Mouse (Mus musculus) thymus, adult 2 months (tissue): ENCODE data around the gene Mapkapk2. TPM values are rescaled to one million over a fixed set of nuclear protein-coding genes. Genes with fewer than 3 reads are reported as not detected.
A peak's percentile ranks its signal among the peaks of the same experiment; 100 is the strongest.

Experiments used
- DNase-seq: peaks from one replicate; pipeline ENCODE4 v3.0.0; 2021
- H3K27ac ChIP-seq: fragments of 200-500 bp; 2 replicates; pipeline ENCODE4 v1.5.1; 2012; ENCODE audit warnings: low read length, control low read depth; ENCODE audit not compliant: control insufficient read depth, insufficient read depth
- H3K27me3 ChIP-seq: fragments of 200-500 bp; 2 replicates; pipeline ENCODE4 v1.6.1; 2012; ENCODE audit warnings: mild to moderate bottlenecking, low read length, moderate library complexity, mixed read lengths; ENCODE audit not compliant: control insufficient read depth, insufficient read depth
- H3K36me3 ChIP-seq: fragments of 200-500 bp; 2 replicates; pipeline ENCODE4 v1.6.1; 2012; ENCODE audit warnings: mild to moderate bottlenecking, low read length, moderate library complexity; ENCODE audit not compliant: control insufficient read depth, insufficient read depth
- H3K4me1 ChIP-seq: fragments of 200-500 bp; replicated peaks from 2 replicates; pipeline ENCODE4 v1.6.1; 2012; ENCODE audit warnings: low read length; ENCODE audit not compliant: control insufficient read depth, insufficient read depth
- H3K4me3 ChIP-seq: fragments of 200-500 bp; 2 replicates; pipeline ENCODE4 v1.5.1; 2012; ENCODE audit warnings: mild to moderate bottlenecking, low read length, control low read depth, moderate library complexity; ENCODE audit not compliant: control insufficient read depth, insufficient read depth
- CTCF ChIP-seq: fragments of 200-500 bp; IDR thresholded peaks from 2 replicates; pipeline ENCODE4 v1.5.1; 2012; ENCODE audit warnings: mild to moderate bottlenecking, control low read depth, low read length, moderate library complexity, borderline replicate concordance; ENCODE audit not compliant: control insufficient read depth, poor library complexity, insufficient read depth; ENCODE audit errors: extremely low read depth
- POLR2A ChIP-seq: fragments of 200-500 bp; IDR thresholded peaks from 2 replicates; pipeline ENCODE4 v1.6.1; 2012; ENCODE audit warnings: mild to moderate bottlenecking, low read length, control low read depth, moderate library complexity; ENCODE audit not compliant: control insufficient read depth, poor library complexity, insufficient read depth; ENCODE audit errors: extremely low read depth
- WGBS: fragments of 180-500 bp; shearing (Covaris S2); methylation state at CpG from one replicate; pipeline ENCODE4 v1.1.7; 2018; 5-methylcytosine and 5-hydroxymethylcytosine counted together
- polyA plus RNA-seq: library from polyadenylated mRNA; depleted of rRNA; stranded (reverse); fragments of >200 nt; gene quantifications from 2 replicates; pipeline ENCODE4 v1.2.3, GENCODE M21; 2012

Mapkapk2 gene
- polyA plus RNA-seq, 1 experiment: 69.6 TPM

GRCm38 (mm10) chr1:131059841-131060240 is 37.8 kb downstream of the Mapkapk2 start:
- peaks cover 11% of the 10 kb centered on the region for H3K4me1 ChIP-seq
- no peak overlapping the region for H3K27ac ChIP-seq
- no peaks in the 10 kb centered on the region for H3K27me3 ChIP-seq
- no peak for DNase-seq
- WGBS: 96% methylated on average over 5 of the region's 5 CpGs
- H3K36me3 ChIP-seq: peaks cover 6% of the 10 kb centered on the region; the same call in 1 of the 2 replicates
- H3K4me3 ChIP-seq: no peak overlapping the region
- TF ChIP-seq POLR2A (no peak), CTCF (no peak)

GRCm38 (mm10) chr1:131059411-131059810 is 38.2 kb downstream of the Mapkapk2 start:
- Histone ChIP-seq H3K4me3 (no peak overlapping the region), H3K27me3 (no peaks in the 10 kb centered on the region), H3K36me3 (peaks cover 6% of the 10 kb centered on the region; the same call in 1 of the 2 replicates), H3K27ac (no peak overlapping the region), H3K4me1 (peaks cover 11% of the 10 kb centered on the region)
- 94% methylated on average over 1 of the region's 1 CpGs for WGBS
- no peak for DNase-seq
- TF ChIP-seq POLR2A (no peak), CTCF (no peak)

- H3K36me3 ChIP-seq: peaks cover 6% of the 10 kb centered on the region; the same call in 1 of the 2 replicates
- no peak for DNase-seq
- no peak overlapping the region for H3K27ac ChIP-seq
- WGBS: 91% methylated on average over 7 of the region's 7 CpGs
- no peak overlapping the region for H3K4me3 ChIP-seq
- TF ChIP-seq CTCF (no peak), POLR2A (no peak)
- H3K4me1 ChIP-seq: peaks cover 11% of the 10 kb centered on the region
- H3K27me3 ChIP-seq: no peaks in the 10 kb centered on the region
Observed at GRCm38 (mm10) chr1:131058431-131058830, 39.2 kb downstream of the Mapkapk2 start.

GRCm38 (mm10) chr1:131054251-131054650 is 43.4 kb downstream of the Mapkapk2 start:
- WGBS: 93% methylated on average over 4 of the region's 4 CpGs
- no peak for TF ChIP-seq CTCF
- no peak for TF ChIP-seq POLR2A
- Histone ChIP-seq H3K27ac (no peak overlapping the region), H3K4me3 (no peak overlapping the region), H3K27me3 (no peaks in the 10 kb centered on the region), H3K4me1 (peaks cover 3% of the 10 kb centered on the region; the same call in 1 of the 2 replicates), H3K36me3 (peaks cover 6% of the 10 kb centered on the region; the same call in 1 of the 2 replicates)
- no peak for DNase-seq

GRCm38 (mm10) chr1:131053656-131054055 is 44.0 kb downstream of the Mapkapk2 start:
- DNase-seq: no peak
- no peaks in the 10 kb centered on the region for H3K27me3 ChIP-seq
- no peak overlapping the region for H3K4me3 ChIP-seq
- no peak overlapping the region for H3K27ac ChIP-seq
- 87% methylated on average over 4 of the region's 4 CpGs for WGBS
- H3K4me1 ChIP-seq: peaks cover 3% of the 10 kb centered on the region; the same call in 1 of the 2 replicates
- TF ChIP-seq POLR2A (no peak), CTCF (no peak)
- H3K36me3 ChIP-seq: peaks cover 6% of the 10 kb centered on the region; the same call in 1 of the 2 replicates

GRCm38 (mm10) chr1:131053239-131053638 is 44.4 kb downstream of the Mapkapk2 start:
- peak; percentile 62 for DNase-seq
- WGBS: 40% methylated on average over 8 of the region's 8 CpGs
- Histone ChIP-seq H3K36me3 (peaks cover 6% of the 10 kb centered on the region; the same call in 1 of the 2 replicates), H3K27me3 (no peaks in the 10 kb centered on the region), H3K4me3 (no peak overlapping the region), H3K27ac (no peak overlapping the region), H3K4me1 (peaks cover 3% of the 10 kb centered on the region; the same call in 1 of the 2 replicates)
- no peak; the same call in 1 of the 2 replicates for TF ChIP-seq CTCF
- TF ChIP-seq POLR2A: no peak
